Mouse (Mus musculus): Measurements from ENCODE around the gene Dnajc28.
A peak's percentile ranks its signal among the peaks of the same experiment; 100 is the strongest.

Dnajc28 gene

DNA sequence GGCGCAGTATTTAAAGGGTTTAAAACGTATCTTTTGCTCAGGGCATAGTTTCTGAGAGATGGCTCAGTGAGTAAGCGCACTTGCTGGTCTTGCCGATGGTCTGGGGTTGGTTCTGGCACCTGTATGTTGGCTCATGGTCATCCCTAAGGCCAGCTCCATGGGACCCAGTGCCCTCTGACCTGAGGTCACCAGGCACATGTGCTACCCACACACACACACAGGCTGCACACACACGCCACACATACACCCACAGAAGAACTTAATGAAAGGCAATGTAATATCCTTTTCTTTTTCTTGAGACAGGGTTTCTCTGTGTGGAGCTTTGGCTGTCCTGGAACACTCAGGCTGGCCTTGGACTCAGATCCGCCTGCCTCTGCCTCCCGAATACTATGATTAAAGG is 14.1 kb upstream of the Dnajc28 start:
- no peak for DNase-seq (ENCODE audit: extremely low spot score, low read depth, low spot score)

DNA sequence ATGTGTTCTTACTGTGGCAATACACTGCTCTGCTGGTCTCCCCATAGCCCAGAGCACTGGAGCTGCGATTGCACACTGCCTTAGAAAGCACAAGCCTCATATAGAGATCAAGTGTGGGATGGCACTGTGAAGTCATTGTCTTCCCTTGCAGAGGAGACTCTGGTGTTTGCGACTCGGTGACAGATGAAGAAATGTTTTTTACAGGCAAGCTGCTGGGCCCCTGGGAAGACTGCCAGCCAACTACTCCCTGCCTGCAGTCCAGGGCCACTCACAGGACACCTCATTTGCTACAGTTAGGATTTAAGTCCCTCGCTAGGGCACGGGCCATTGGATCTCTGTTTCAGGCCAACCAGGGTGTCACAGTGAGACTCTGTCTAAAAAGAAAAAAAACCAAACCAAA is 13.6 kb upstream of the Dnajc28 start:
- no peak for DNase-seq (ENCODE audit: extremely low spot score, low read depth, low spot score)

- DNase-seq (ENCODE audit: extremely low spot score, low read depth, low spot score) = no peak
These were observed 11.8 kb upstream of the Dnajc28 start for GRCm38 (mm10) chr16:91630584-91630983.

DNA sequence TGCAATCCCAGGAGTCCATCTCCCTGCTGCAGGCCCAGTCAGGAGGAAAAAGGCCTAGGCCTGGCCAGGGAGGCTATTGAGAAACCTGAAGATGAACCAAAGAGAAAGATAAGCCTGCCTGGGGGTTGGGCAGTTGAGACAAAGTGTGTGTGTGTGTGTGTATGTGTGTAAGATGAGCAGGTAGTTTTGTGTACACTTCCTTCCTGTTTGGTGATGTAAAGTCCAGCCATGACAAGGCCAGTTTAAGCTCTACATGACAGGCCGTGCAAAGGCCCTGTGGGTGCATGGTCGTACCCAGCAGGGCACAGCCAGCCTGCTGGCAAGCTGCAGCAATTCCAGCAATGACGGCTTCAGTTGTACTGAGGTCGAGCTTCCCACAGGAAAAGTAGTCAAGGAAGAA is 10.9 kb upstream of the Dnajc28 start:
- DNase-seq (ENCODE audit: extremely low spot score, low read depth, low spot score) = no peak

DNA sequence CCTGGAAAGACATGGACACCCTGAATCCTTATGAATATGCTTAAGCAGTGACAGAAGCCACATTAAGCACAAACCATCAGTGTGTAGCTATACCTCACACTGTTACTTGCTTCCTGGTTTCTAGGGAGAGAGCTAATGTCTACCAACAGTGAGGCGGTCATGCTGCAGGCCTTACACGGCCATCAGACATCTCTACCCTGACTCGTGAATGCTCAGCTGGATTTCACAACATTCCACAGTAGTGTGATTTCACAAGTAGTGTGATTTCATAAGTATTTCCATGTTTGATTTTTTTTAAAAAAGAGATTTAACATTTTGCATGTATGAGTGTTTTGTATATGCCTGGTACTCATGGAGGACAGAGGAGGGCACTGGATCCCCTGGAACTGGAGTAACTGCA is 9.8 kb upstream of the Dnajc28 start:
- DNase-seq (ENCODE audit: extremely low spot score, low read depth, low spot score) = no peak

GRCm38 (mm10) chr16:91627831-91628230 is 9.0 kb upstream of the Dnajc28 start:
- no peak for DNase-seq (ENCODE audit: extremely low spot score, low read depth, low spot score)

DNA sequence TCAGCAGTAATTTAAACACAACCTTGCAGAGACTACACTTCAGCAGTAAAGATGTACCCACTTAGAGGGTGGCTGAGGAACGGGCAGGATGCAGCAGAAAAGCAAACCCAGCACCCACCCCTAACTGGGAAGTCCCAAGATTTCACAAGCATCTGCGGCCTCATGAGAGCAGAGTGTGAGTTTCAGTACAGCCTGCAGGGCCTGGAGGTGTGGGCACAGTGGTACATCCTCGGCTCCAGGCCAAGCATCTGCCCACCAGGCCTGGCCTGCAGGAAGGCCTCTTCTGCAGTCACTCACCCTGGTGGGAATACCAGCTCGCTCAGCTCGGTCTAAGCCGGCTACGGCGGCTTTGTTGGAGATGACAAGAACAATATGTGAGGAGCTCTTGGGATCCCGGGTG is 4.2 kb upstream of the Dnajc28 start:
- no peak for DNase-seq (ENCODE audit: extremely low spot score, low read depth, low spot score)

DNA sequence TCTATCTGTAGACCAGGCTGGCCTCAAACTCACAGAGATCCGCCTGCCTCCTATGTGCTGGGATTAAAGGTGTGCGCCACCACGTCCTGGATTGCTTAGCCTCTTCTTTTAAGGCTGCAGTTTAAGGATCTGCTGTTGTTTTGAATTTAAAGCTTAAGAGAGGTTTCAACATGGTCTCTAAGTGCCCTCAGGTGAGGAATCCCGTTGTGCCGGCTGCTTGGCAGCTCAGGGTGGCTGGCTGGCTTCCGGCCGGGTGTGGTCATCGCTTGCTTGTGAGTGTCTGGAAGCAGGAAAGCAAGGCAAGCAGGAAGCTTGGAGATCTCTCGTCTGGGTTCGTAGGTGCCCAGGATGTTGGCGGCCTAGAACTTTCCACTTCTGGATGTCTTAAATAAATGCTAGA is 2.2 kb upstream of the Dnajc28 start:
- DNase-seq (ENCODE audit: extremely low spot score, low read depth, low spot score) = no peak

DNA sequence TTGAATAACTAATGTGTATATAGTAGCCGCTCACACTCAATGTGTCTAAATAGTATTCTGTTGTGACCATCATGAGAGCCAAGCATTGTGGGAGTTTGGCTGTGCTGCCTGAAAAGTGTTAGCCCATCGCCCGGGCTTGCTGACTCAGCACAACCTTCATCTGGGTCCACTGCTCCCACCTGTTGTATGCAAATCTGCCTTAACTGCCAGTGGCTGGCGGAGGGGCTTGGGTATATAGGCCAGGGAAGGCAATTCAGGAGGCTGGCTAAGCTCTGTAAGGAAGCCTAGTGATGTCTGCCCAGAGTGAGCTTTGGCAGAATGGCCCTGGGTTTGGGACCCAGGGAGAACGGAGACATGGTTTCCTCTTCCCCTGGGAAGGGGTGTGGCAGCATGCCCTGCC is 1.4 kb upstream of the Dnajc28 start:
- DNase-seq (ENCODE audit: extremely low spot score, low read depth, low spot score) = no peak

GRCm38 (mm10) chr16:91614552-91614951 is 4.3 kb downstream of the Dnajc28 start:
- no peak for DNase-seq (ENCODE audit: extremely low spot score, low read depth, low spot score)

DNA sequence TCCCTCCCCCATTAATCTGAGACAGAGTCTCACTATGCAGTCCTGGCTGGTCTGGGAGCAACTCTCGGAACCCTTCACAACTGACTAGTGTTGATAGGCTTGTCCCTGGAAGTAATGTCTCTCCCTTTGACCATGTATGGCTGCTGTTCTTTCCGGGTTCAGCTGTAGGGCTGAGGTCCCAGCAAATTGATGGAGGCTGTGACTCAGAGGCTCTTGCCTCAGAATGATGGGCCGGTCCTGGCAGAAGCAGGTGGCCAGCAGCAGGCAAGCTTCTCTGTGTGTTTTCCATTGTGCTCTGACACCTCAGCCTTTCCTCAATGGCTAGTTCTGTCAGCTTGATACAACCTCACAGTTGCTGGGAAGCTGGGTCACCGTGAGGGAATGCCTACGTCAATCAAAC is 6.3 kb downstream of the Dnajc28 start:
- no peak for DNase-seq (ENCODE audit: extremely low spot score, low read depth, low spot score)

DNA sequence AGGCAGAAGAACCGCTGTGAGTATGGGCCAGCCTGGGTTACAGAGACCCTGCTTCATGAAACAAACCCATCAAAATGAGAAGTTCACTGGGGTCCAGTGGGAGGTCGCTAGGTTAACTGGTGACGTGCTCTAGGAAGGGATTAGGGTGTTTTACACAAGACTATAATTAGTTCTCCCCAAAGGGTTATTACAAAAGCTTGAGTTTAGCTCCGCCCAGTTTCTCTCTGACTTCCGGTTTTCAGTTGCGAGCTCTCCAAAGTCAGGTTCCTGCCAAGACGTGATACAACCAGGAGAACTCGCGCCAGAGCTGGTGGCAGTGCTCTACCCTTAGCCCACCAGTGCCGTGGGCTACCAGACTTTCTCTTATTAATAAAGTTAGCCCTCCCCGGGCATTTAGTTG is 7.6 kb downstream of the Dnajc28 start:
- no peak for DNase-seq (ENCODE audit: extremely low spot score, low read depth, low spot score)

- no peak for DNase-seq (ENCODE audit: extremely low spot score, low read depth, low spot score)
These were observed 9.2 kb downstream of the Dnajc28 start for GRCm38 (mm10) chr16:91609501-91610245.

- DNase-seq (ENCODE audit: extremely low spot score, low read depth, low spot score) = no peak
These were observed 11.9 kb downstream of the Dnajc28 start for GRCm38 (mm10) chr16:91606958-91607357.

- no peak for DNase-seq (ENCODE audit: extremely low spot score, low read depth, low spot score)
These were observed 13.7 kb downstream of the Dnajc28 start for GRCm38 (mm10) chr16:91605156-91605555.

- no peak for DNase-seq (ENCODE audit: extremely low spot score, low read depth, low spot score)
These were observed 17.1 kb downstream of the Dnajc28 start for GRCm38 (mm10) chr16:91601693-91602092.

- no peak for DNase-seq (ENCODE audit: extremely low spot score, low read depth, low spot score)
These were observed 17.7 kb downstream of the Dnajc28 start for GRCm38 (mm10) chr16:91601081-91601480.

DNA sequence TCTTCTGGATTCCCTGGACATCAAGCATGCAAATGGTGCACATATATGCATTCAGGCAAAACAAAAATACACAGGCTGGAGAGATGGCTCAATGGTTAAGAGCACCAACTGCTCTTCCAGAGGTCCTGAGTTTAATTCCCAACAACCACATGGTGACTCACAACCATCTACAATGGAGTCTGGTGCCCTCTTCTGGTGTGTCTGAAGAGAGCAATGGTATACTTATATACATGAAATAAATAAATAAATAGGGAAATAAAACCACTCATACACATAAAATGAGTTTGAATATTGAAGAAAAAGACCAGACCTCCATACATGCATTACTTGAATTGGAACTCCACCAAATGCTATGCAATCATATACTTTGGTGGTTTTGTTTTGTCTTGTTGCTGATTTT is 19.6 kb downstream of the Dnajc28 start:
- no peak for DNase-seq (ENCODE audit: extremely low spot score, low read depth, low spot score)

GRCm38 (mm10) chr16:91597672-91598010 is 21.2 kb downstream of the Dnajc28 start, which contains the start of gene Tmem50b:
Gene Tmem50b (minus strand): TSS chr16:91597800.
- DNase-seq (ENCODE audit: extremely low spot score, low read depth, low spot score) = peak; percentile 83

GRCm38 (mm10) chr16:91596779-91597671 is 21.8 kb downstream of the Dnajc28 start:
- no peak for DNase-seq (ENCODE audit: extremely low spot score, low read depth, low spot score)

GRCm38 (mm10) chr16:91596397-91596778 is 22.4 kb downstream of the Dnajc28 start:
- no peak for DNase-seq (ENCODE audit: extremely low spot score, low read depth, low spot score)

DNA sequence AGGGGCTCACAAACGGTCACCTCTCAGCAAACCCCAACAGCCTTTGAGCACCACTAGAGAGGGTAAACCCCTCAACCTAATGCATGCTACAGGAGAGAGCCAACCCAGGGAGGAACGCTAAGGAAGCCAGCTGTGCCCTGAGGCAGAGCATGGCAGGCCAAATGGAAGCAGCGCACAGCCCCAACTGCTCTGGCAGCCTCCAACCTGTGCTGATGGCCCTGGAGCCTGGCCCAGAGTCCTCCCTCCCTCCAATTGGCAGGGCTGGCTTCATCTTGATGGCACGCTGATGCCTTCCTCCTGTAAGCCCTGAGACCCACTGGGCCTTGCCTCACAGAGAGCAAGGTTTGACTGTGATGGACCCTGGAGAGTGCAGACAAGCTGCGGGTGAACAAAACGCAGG is 23.8 kb downstream of the Dnajc28 start:
- no peak for DNase-seq (ENCODE audit: extremely low spot score, low read depth, low spot score)

Data from hindlimb bud, embryonic 11.5 days (tissue).